Mouse (Mus musculus): ENCODE results near the gene Slc45a1.

Gene Slc45a1

GRCm38 (mm10) chr4:150659926-150660610 lies 8.1 kb upstream of the Slc45a1 start:
- DNase-seq (ENCODE audit: low read depth, low spot score), result peak; percentile 36

DNA sequence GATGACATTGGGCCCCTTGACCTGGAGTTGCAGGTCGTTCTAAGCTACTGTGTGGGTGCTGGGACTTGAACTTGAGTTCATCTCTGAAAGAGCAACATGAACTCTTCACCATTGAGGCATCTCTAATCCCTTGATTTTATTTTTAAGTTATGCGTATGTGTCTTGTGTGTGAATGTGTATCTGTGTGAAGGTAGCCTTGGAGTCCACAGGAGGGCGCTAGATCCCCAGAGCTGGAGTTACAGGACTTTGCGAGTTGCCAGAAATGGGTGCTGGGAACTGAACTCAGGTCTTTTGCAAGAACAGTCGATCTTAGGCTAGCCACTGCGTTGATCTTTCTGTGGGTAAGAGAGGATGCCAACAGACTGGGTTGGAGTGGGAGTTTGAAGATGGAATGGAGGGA lies 4.5 kb upstream of the Slc45a1 start:
- peak; percentile 14 for DNase-seq (ENCODE audit: low read depth, low spot score)

GRCm38 (mm10) chr4:150655989-150656388 lies 4.0 kb upstream of the Slc45a1 start:
- peak; percentile 81 for DNase-seq (ENCODE audit: low read depth, low spot score)

DNA sequence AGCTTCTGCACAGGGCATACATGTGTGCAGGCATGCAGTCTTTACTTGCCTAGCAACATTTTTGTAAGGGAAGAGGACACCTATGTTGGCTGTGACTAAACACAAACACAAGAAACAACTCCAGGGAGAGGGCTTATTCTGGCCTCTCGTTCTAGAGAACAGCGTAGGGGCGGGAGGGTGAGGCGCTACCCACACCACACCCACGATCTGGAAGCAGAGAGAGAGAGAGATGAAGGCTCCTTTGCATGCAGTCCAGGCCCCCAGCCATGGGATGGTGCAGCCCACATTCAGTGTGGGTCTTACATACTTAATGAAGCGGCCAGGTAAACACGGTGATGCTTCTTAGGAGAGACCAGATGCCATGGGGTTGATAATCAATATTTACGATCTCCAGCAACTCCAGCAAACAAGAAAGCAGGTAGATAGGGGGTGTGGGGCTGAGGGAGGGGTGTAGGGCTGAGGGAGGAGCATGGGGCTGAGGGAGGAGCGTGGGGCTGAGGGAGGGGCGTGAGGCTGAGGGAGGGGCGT lies 1.2 kb upstream of the Slc45a1 start:
- DNase-seq (ENCODE audit: low read depth, low spot score), result no peak

DNA sequence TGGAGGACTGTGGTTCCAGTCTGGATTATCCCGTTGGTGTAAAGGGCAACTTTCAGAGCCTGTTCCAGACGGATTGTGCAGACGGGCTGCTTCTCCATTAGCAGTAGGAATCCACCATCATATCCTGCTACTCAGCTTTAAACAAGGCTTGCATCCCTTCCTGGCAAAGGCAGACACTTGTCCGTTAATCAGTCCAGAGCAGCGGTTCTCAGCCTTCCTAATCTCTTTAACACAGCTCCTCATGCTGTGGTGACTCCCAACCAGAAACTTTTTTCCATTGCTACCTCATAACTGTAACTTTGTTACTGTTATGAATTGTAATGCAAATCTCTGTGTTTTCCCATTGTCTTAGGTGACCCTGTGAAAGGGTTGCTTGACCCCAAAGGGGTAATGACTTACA lies 2.6 kb downstream of the Slc45a1 start:
- no peak for DNase-seq (ENCODE audit: low read depth, low spot score)

DNA sequence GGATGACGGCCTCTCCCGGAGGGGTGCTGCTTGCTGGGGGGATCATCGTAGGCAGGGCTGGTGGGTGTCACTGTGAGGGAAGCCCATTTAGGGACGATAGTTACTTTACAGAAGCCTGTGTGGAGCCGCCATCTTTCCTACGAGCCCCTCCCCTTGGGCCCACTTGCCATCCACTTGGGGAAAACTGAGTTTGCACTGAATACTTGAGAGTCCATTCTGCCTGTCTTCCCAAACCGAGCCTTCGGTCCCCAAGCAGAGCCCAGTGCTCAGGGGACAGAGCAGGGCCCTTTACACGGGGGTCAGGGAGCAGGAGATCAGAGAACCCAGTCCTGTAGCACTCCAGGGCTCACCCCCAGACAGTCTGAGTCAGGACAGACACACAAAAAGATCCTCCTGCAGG lies 7.7 kb downstream of the Slc45a1 start:
- DNase-seq (ENCODE audit: low read depth, low spot score), result no peak

GRCm38 (mm10) chr4:150636635-150637034 lies 15.3 kb downstream of the Slc45a1 start:
- no peak for DNase-seq (ENCODE audit: low read depth, low spot score)

DNA sequence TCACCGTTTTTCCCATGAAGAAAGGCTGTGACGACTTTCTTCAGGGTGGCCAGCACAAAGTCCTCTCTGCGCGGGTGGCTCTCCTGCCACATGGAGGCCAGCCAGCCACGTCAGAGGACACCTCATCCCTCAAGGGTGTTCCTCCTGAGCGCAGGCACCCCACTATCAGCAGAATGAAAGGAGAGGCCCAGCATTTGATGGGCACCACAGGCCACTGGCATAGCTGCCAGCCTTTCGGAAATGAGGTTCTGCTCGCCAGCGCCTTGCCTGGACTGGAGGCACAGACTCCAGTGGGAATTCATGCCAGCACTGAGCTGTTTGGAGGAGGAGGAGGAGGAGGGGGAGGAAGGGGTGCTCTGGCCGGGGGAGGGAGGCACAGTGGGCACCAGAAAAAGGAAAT lies 16.4 kb downstream of the Slc45a1 start:
- DNase-seq (ENCODE audit: low read depth, low spot score), result no peak

DNA sequence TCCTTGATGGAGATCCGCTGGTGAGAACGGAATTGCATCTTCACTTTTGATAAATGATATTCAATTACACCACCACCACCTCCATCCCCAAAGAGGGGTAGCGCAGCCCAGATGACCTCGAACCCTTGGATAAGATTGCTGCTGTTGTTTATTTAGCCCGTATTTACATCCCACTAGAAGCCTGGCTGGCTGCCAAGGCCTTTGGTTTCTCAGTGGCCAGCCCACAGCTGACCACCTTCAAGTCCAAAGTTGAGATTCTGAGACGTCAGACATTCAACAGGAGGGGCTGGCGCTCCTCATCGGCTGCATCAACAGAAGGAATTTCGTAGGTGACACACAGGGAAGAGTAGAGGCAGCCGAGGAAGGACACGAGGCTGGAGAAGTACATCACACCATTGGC lies 22.7 kb downstream of the Slc45a1 start:
- no peak for DNase-seq (ENCODE audit: low read depth, low spot score)

DNA sequence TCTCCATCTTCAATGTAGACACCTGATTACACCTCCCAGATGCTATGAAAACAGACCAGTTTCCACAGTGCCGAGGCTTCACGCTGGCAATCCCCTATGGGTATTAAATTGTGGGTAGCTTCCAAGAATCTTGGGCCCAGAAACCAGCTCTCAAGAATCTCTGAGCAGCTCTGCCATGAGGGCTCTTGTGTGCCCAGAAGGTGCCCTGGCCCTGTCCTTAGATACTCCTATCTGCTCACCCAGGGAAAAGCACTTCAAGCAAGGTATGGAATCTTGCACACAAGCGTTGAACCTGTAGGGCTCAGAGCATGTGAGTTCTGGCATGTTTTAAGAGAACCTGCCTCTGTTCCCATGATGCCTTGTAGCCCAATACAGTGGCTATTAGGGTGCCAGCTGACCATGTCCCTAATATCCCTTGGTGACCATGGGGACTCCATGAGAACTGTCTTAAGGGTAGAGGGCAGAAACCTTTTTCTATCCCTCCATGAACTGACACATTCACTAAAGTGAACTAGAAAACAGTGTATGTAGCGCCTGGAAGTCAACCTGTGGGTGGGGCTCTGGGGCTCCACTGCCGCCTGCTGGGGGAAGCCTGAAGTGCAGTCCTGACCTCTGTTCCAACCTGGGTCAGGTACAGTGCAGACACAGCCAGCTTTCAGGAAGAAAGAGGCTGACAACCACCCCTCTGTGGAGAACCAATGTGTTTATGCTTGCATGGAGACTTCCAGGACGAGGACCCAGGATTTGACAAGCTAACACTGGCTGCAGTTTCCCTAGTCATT lies 25.8 kb downstream of the Slc45a1 start:
- peak; percentile 66 for DNase-seq (ENCODE audit: low read depth, low spot score)

GRCm38 (mm10) chr4:150625425-150625824 lies 26.5 kb downstream of the Slc45a1 start:
- DNase-seq (ENCODE audit: low read depth, low spot score), result peak; percentile 29

DNA sequence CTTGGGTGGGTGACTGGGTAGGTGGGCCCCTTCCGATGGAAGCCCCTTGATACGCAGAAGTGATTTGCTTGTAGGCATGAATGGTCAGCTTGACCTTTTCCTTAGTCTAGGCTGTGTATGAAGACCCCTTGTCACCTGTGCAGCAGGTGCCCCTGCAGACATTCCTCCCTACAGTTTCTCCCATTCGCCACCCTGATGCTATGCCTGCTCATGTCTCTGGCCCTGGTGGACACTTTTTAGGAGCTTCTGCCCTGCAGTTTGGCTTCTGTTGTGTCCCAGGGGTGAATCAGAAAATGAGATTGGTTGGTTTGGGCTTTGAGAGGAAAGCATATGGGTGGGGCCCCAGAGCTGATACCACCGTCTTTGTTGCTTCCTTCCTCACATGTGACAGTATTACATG lies 27.0 kb downstream of the Slc45a1 start:
- no peak for DNase-seq (ENCODE audit: low read depth, low spot score)

DNA sequence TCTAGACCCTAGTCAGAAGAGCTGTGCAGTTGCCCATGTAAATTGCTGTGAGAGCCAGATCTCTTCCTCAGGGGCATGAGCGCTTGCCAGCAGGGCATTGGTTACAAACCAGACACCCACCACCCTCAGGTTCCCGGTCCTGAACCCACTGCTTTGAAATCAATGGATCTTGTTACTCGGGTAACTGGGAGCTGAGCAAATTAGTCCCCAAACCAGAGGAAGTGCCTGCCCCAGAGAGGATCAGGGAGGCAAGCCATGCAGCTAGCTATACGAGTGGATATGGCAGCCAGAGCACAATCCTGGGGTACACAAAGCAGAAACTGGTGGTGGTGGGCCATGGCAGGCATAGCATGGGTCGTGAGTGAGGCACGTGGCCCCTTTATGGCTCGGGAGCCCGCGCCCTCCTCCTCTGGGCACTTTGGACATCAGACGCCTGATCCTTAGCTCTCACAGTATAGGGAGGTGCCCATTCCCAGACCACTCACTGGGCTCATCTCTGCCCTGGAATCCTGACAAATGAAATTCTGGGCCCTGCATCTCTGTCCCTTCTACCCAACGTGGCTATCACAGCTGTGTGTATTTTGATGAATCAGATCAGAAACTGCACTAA lies 27.7 kb downstream of the Slc45a1 start:
- DNase-seq (ENCODE audit: low read depth, low spot score), result no peak

DNA sequence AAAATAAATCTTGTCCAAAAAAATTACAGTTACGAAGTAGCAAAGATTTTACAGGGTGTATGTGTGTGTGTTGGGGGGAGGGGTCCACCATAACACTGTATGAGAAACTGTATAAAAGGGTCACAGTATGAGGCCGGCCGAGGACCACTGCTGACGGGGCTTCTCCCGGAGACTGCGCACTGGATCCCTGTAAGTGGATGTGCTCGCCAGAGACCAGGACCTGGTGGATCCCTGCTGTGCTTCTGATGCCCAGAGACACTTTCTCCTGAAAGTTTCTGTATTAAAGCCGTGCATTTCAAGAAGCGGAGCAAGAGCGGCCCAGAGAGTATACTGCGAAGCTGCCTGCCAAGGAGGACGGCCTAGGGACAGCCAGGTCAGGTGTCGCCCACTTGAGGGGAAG lies 29.3 kb downstream of the Slc45a1 start:
- no peak for DNase-seq (ENCODE audit: low read depth, low spot score)

DNA sequence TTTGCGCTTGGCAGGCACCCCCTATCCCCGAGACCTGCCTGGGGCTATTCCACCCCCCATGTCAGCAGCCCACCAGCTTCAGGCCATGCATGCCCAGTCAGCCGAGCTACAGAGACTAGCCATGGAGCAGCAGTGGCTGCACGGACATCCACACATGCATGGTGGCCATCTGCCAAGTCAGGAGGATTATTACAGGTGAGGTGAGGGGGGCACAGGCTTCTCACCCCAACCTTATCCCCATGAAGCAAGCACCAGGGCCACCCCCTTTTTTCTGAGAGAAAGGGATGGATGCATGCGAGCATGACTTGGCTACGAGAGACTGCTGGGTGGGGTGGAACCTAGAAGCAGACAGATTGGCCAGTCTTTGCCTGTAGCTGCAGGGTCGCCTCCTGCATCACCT lies 33.0 kb downstream of the Slc45a1 start:
- DNase-seq (ENCODE audit: low read depth, low spot score), result no peak

GRCm38 (mm10) chr4:150616841-150617240 lies 35.1 kb downstream of the Slc45a1 start:
- DNase-seq (ENCODE audit: low read depth, low spot score), result no peak

DNA sequence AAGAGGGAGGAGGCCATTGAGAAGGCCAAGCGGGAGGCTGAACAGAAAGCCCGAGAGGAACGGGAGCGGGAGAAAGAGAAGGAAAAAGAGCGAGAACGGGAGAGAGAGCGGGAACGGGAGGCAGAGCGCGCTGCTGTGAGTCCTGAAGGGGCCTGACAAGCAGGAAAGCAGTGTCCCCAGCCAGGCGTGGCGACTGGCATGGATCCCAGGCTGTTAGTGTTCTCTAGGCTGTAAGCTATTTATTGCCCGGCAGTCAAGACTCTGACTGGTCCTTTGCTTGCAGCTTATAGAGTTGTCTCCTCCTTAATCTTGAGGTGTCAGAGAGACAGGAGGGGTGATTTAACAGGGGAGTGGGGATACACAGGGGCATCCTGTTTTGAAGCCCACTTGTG lies 35.9 kb downstream of the Slc45a1 start:
- no peak for DNase-seq (ENCODE audit: low read depth, low spot score)

- DNase-seq (ENCODE audit: low read depth, low spot score), result no peak
These were observed 36.5 kb downstream of the Slc45a1 start for GRCm38 (mm10) chr4:150615251-150616028.

GRCm38 (mm10) chr4:150613715-150614114 lies 38.3 kb downstream of the Slc45a1 start:
- no peak for DNase-seq (ENCODE audit: low read depth, low spot score)

GRCm38 (mm10) chr4:150608670-150609069 lies 43.3 kb downstream of the Slc45a1 start:
- no peak for DNase-seq (ENCODE audit: low read depth, low spot score)

GRCm38 (mm10) chr4:150606449-150607161 lies 45.4 kb downstream of the Slc45a1 start:
- DNase-seq (ENCODE audit: low read depth, low spot score), result no peak

All from CD4-positive helper T cell, adult 2 months (primary cell).